Mouse (Mus musculus): ENCODE results near the gene Gclm.

DNA sequence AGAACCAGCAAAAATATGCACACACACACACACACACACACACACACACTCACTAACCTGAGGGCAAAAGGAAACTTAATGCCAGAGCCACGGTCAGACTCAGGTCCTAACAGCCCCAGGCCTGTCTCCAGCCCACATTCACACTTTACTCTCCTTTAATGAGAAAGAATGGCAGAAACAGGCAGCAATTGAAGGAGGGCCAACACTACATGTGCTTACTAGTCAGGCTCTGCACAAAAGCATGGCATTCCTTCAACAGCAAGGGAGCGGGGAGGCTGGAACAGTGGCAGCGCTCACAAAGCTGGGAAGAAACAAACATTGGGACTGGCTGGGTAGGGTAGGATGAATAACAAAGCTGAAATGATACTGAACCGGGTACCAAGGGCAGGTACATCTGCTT is 45.8 kb upstream of the Gclm start:
- TF ChIP-seq CTCF (IDR thresholded peaks at IDR 0.05; ENCODE audit: low read depth, low read length) (no peak), POLR2A (IDR thresholded peaks at IDR 0.05; ENCODE audit: insufficient read depth, low read length) (no peak)
